Mouse (Mus musculus): Measurements from ENCODE around the gene Elf2.

DNA sequence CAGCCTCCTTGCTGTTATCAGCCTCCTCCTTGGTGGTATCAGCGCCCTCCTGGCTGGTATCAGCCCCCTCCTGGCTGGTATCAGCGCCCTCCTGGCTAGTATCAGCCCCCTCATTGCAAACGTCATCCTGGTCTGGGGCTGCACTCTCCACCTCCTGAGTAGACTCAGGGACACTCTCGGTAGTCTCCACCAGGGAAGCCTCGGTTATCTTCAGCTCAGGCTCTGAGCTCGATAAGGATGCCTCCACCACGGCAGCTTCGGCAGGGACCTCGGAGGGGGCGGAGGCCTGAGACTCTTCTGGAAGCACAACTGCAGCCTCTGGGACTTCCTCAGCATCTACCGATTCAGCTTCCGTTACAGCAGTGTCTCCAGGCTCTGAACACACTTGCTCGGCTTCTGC lies 48.4 kb upstream of the Elf2 start:
- no peak for TF ChIP-seq CTCF (IDR thresholded peaks at IDR 0.05; ENCODE audit: low read depth, low read length)
- no peak for TF ChIP-seq GATA1 (IDR thresholded peaks at IDR 0.05; ENCODE audit: borderline replicate concordance, low read length)

Measured in G1E (cell line).